Mouse (Mus musculus) left cerebral cortex, postnatal 25 days (tissue): ENCODE data around the gene Cux1. TPM values are rescaled to one million over a fixed set of nuclear protein-coding genes. Genes with fewer than 3 reads are reported as not detected.

Source experiments
- DNase-seq, 2 experiments: peaks; one replicate each; pipeline ENCODE4 v3.0.0; 2022; ENCODE audit warnings: low spot score in 2 of 2, mixed read lengths in 1 of 2
- intact Hi-C: fragments of 180-260 bp; cut with DNase I; formaldehyde crosslinking; loops from one replicate; pipeline ENCODE4 v1.15.1; 2025
- total RNA-seq, 2 experiments: library from RNA; stranded (reverse); gene quantifications; 2 replicates each; pipeline ENCODE4 v1.2.3; 2021

The Cux1 gene
- total RNA-seq, 2 experiments from 2014 or later: 105 to 121 TPM

- DNase-seq: no peak
- intact Hi-C loops: no loop called here
These were observed 274.3 kb downstream of the Cux1 start for GRCm38 (mm10) chr5:136292971-136293418.

GRCm38 (mm10) chr5:136292361-136292760 lies 274.9 kb downstream of the Cux1 start:
- no peak for DNase-seq
- intact Hi-C loops: no loop called here

DNA sequence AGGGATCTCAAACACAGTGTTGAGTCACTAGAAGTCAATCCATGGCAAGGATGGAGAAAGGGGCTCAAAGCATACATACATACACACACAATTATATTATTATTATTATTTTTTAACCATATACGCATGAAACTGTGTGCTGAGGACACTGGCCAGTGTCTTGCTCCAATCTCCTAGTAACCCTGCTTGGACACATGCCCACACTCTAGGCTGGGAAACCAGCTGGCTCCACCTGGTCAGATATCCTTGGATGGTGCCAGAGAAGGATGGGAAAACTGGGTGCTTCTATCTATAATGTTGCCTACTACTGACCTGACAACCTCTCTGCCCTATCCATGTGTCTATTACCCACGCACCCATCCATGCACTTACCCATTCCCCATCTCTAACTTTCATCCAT lies 275.7 kb downstream of the Cux1 start:
- no peak for DNase-seq
- intact Hi-C loops: no loop called here

GRCm38 (mm10) chr5:136289776-136290175 lies 277.5 kb downstream of the Cux1 start:
- intact Hi-C loops: loop anchor here (5.0 kb wide), 1 partner anchor 278 kb away; the partner anchor contains the start of gene Cux1

GRCm38 (mm10) chr5:136288351-136289081 lies 278.8 kb downstream of the Cux1 start:
- intact Hi-C loops: loop anchor here (5.0 kb wide), 1 partner anchor 279 kb away; the partner anchor contains the start of gene Cux1
- DNase-seq: no peak

More at GRCm38 (mm10) chr5:136289776-136290175, 277.5 kb downstream of the Cux1 start:
- no peak for DNase-seq

GRCm38 (mm10) chr5:136286566-136286965 lies 280.7 kb downstream of the Cux1 start:
- intact Hi-C loops: loop anchor here (5.0 kb wide), 1 partner anchor 281 kb away; the partner anchor contains the start of gene Cux1
- DNase-seq: no peak

DNA sequence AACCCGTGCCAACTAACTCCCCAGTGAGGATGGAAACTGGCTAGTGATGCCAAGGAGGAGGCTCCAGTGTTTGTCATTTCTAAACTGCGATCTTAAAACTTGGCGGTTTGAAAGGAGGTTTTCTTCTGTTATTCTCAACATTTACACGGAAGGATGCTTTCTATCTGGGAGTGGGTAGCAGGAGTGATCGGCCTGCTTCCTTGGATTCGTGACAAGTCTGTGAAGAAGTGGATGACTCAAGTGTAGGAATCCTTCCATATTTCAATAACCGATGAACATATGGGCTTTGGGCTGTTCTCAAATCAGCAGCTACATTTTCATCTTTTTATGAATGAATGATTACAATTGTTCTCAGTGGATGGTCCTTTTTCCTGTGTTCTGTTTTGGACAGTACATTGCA lies 282.2 kb downstream of the Cux1 start:
- intact Hi-C loops: loop anchor here (5.0 kb wide), 1 partner anchor 282 kb away; the partner anchor contains the start of gene Cux1
- DNase-seq: peak; percentile 26 to 69

DNA sequence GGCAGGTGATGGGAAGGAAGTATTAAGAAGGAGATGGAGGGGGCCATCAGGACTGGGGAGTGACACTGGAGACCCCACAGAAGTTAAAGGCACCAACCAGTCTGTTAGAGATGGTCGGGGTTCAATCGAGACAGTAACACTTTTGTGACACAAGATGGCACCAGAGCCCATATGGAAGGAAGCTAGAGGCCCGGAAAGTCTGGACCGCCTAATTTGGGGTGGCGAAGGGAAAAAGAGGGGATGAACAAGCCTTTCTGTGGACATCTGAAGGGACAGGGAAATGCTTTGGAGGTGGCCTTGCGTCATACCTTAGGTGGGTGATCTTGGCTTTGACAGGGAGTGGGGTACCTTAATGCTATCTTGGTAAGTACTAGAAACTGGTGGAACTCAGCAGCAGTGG lies 285.9 kb downstream of the Cux1 start:
- DNase-seq: no peak
- intact Hi-C loops: loop anchor here (5.0 kb wide), 3 partner anchors 341 to 426 kb away; no protein-coding TSS in a partner anchor

- intact Hi-C loops: no loop called here
- DNase-seq: no peak
These were observed 292.6 kb downstream of the Cux1 start for GRCm38 (mm10) chr5:136274739-136275138.

DNA sequence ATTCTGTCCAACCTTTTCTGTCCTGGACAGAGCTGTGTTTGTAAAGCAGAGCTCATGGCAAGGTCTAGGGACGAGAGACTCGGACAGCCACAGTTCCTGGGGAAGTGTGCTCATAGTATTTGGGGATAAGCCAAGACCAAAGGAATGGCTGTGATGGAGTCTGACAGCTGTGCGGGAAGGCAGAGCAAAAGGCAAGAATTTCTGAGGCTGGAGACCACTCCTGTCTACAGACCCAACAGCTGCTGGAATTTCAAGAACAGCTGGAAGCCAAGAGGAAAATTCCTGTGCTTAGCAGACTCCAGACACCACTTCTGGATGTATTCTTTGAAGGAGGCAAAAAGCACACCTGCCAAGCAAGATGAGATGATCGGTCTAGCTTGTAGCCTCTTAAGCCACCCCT lies 297.4 kb downstream of the Cux1 start:
- intact Hi-C loops: no loop called here
- no peak for DNase-seq

GRCm38 (mm10) chr5:136266077-136266476 lies 301.2 kb downstream of the Cux1 start:
- no peak for DNase-seq
- intact Hi-C loops: no loop called here

GRCm38 (mm10) chr5:136263342-136263741 lies 303.9 kb downstream of the Cux1 start:
- intact Hi-C loops: no loop called here
- peak; percentile 42 to 64 for DNase-seq

- intact Hi-C loops: loop anchor here (2.0 kb wide), 3 partner anchors 406 to 496 kb away; no protein-coding TSS in a partner anchor
- peak; percentile 61 to 63 for DNase-seq
These were observed 308.4 kb downstream of the Cux1 start for GRCm38 (mm10) chr5:136258919-136259318.

DNA sequence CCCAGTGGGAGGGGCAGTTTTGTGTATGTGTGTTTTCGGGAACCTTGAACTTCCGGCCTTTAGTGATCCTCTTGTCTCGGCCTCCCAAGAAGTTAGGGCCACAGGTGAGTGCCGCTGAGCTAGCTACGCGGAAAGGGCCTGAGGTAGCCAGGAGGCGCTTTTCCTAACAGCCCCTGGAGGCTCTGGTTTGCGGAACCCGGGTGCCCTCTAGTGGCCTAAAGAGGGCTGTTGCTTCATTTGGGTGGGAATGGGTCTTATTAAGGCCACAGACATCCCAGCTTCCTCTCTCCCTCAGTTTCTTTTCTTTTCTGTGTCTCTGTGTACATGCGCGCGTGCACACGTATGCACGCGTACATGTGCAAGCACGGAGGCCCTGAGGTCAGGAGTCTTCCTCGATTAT lies 314.4 kb downstream of the Cux1 start:
- DNase-seq: peak; percentile 80 to 83
- intact Hi-C loops: loop anchor here (1.0 kb wide), 1 partner anchor 51 kb away; no protein-coding TSS in a partner anchor

DNA sequence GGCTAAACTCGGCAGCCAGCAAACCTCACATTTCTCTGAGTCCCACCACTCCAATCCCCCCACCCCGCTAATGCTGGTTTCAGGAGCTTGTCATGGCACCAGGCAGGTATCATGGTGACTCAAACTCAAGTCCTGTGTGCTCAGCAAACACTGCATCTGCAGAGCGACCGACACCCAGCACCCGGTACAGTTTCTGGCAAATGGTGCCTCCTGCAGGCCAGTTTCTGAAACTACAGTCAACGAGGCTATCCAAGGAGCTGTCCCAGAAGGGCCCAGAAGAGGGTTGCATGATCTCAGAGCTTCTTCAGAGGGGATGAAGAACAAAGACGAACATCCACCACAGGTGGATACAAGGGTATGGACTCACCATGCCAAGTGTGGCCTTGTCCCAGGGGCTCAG lies 316.3 kb downstream of the Cux1 start:
- intact Hi-C loops: no loop called here

DNA sequence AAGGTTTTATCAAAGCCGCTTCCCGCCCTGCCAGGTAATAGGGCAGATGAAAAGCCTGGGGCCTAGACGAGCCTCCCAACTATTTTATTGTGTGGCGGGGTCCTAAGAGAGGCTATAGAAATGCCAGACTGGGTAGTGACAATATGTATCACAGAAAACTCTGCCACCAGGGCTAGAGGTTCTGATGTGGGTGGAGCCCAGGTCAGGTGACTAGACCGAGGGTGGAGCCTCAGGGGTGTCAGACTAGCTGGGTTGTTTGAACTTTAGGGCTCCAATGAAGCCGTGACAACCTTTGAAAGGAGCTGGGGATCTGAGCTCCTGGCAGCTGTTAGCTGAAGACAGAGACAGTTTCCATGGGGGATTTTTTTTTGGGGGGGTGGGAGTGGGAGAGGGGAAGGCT lies 318.8 kb downstream of the Cux1 start:
- intact Hi-C loops: no loop called here
- no peak for DNase-seq

More for the DNA sequence above, 316.3 kb downstream of the Cux1 start:
- DNase-seq: peak in 1 of 2 experiments; percentile 34

DNA sequence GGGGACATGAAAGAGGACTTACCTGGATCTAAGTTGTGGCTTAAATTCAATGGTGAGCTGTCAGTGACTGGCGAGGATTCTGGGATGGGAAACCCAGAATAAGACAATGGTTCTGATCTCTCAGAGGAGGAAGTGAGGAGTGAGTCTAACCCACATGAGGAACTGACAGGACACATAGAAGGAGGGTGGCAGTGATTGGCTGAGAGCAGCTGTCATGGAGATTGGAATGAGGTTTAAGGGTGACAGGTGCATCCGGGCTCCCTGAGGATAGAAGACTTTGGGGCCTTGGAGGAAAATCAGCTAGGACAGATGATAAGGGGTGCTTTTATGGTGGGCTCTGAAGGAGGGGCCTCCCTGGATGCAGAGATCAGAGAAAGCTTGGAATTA lies 320.8 kb downstream of the Cux1 start, which contains the start of gene Sh2b2:
Gene Sh2b2 (minus strand): TSS at position 105 of the 387 bp plus-strand sequence.
- intact Hi-C loops: no loop called here
- DNase-seq: no peak

GRCm38 (mm10) chr5:136245541-136246451 lies 321.5 kb downstream of the Cux1 start:
- intact Hi-C loops: no loop called here
- no peak for DNase-seq

DNA sequence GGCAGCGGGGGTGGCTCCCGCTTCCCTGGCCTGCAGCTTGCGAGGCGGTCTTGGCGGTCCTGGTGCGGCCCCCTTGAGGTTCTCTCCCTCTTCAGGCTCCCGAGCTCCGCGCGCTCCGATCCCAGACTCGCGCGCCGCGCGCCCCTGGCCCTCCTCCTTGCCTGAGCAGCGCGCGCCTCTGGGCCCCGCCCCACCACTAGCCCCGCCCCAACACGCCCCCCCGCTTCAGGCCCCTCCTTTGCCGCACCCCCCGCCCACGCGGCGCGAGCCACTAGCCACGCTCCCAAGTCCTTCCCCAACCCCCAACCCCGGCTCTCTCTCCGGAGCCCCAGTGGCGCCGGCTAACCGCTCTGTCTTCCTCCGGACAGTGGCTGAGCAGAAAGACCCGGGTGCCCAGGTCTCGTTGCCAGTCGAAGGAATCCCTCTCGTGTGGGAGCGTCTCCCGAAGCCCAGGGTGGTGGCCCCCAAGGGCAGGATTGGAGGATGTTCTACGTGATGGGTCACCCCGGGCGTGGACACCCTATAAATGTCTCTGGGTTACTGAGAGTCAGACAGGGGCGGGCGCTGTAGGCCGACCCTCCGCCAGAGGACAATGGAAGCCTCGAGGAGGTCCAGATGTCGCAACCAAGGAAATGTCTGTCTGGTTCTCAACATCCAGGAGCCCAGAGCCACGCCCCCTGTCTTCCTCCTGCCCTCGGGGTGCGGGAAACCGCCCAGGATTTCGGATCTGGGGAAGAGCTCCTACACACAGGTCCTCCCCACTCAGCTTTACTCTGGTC lies 322.3 kb downstream of the Cux1 start:
- intact Hi-C loops: no loop called here
- peak; percentile 86 to 90 for DNase-seq
